Mouse (Mus musculus): ENCODE data around the gene Gm49393. TPM values are rescaled to one million over a fixed set of nuclear protein-coding genes. Genes with fewer than 3 reads are reported as not detected.

Gene Gm49393
- total RNA-seq, 1 experiment from 2014 or later, result not detected

GRCm38 (mm10) chr13:60819469-60819868 lies 115.9 kb downstream of the Gm49393 start:
- no peak for ATAC-seq (replicated peaks; ENCODE audit: insufficient number of reproducible peaks, low FRiP score, low TSS enrichment, poor library complexity, severe bottlenecking)

GRCm38 (mm10) chr13:60813722-60814121 lies 121.7 kb downstream of the Gm49393 start:
- no peak for ATAC-seq (replicated peaks; ENCODE audit: insufficient number of reproducible peaks, low FRiP score, low TSS enrichment, poor library complexity, severe bottlenecking)

- no peak for ATAC-seq (replicated peaks; ENCODE audit: insufficient number of reproducible peaks, low FRiP score, low TSS enrichment, poor library complexity, severe bottlenecking)
Observed at GRCm38 (mm10) chr13:60812768-60813167, 122.6 kb downstream of the Gm49393 start.

GRCm38 (mm10) chr13:60809690-60810089 lies 125.7 kb downstream of the Gm49393 start:
- ATAC-seq (replicated peaks; ENCODE audit: insufficient number of reproducible peaks, low FRiP score, low TSS enrichment, poor library complexity, severe bottlenecking), result no peak

Other genes starting within 250 kb of the Gm49393 start
- gene BC051665, start 149.2 kb downstream of the Gm49393 start, total RNA-seq (2017), result not detected in 3 replicates
- not detected in 3 replicates for gene Ctsll3, start 132.7 kb downstream of the Gm49393 start, total RNA-seq (2017)
- 2.1 TPM in 1 of 3 replicates, not detected in the others for gene 4930486L24Rik, start 71.1 kb downstream of the Gm49393 start, total RNA-seq (2017)
- 4.3 to 25.3 TPM (median 13.1 TPM) in 3 replicates for gene Gm49392, start 38.7 kb downstream of the Gm49393 start, total RNA-seq (2017)
- 49.2 to 249 TPM (median 61.2 TPM) in 3 replicates for gene Ctla2b, start 38.1 kb downstream of the Gm49393 start, total RNA-seq (2017)
- not detected in 3 replicates for gene Tpbpb, start 30.7 kb downstream of the Gm49393 start, total RNA-seq (2017)
- gene Gm49391, start 981 bp upstream of the Gm49393 start, total RNA-seq (2017), result 15.1 to 325 TPM (median 39.5 TPM) in 3 replicates
- 225 to 1,243 TPM (median 270 TPM) in 3 replicates for gene Ctla2a, start 1.0 kb upstream of the Gm49393 start, total RNA-seq (2017)
- not detected in 3 replicates for gene Tpbpa, start 6.4 kb upstream of the Gm49393 start, total RNA-seq (2017)
- not detected in 3 replicates for gene Ctsj, start 70.4 kb upstream of the Gm49393 start, total RNA-seq (2017)
- not detected in 3 replicates for gene Ctsq, start 105.0 kb upstream of the Gm49393 start, total RNA-seq (2017)
- not detected in 3 replicates for gene Ctsr, start 228.7 kb upstream of the Gm49393 start, total RNA-seq (2017)

Data from monocyte, adult 5-6 weeks (primary cell).